Mouse (Mus musculus) inflammation-experienced regulatory T-cells, adult 6 months (primary cell): ENCODE measurements around the gene Prss27. TPM values are rescaled to one million over a fixed set of nuclear protein-coding genes. Genes with fewer than 3 reads are reported as not detected.

ENCODE experiments used
- ATAC-seq: one replicate; pipeline ENCODE4 v1.8.0; 2017
- polyA plus RNA-seq, 3 experiments: library from polyadenylated mRNA; unstranded; fragments of 100-300 nt; shearing (Covaris generic); gene quantifications; one replicate each; pipeline ENCODE4 v1.2.1; 2017

Gene Prss27
- under 1 TPM in 1 of 3 experiments, not detected in 2; 0.36 TPM for polyA plus RNA-seq

GRCm38 (mm10) chr17:24037844-24038243, at the start of gene Prss27:
Prss27 (plus strand) TSS chr17:24038144.
- ATAC-seq = no peak

DNA sequence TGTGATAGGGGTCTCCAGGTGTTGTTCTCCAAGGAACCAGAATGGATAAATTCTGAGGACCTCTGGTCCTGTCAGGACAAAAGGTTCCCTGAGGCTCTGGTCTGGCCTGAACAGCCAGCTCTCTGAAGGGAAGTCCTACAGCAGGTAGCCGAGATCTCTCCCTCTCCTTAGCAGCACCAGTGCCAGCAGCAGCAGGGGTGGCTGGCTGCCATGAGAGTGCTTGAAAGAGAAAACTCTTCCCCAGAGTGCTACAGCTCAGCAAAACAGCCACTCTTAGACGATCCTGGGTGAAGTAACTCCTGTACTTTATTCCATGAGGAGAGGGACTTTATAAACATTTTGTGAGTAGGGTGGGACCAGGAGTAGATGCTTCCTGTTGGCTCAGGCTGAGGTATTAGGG, 48.1 kb upstream of the Prss27 start:
- ATAC-seq = no peak

DNA sequence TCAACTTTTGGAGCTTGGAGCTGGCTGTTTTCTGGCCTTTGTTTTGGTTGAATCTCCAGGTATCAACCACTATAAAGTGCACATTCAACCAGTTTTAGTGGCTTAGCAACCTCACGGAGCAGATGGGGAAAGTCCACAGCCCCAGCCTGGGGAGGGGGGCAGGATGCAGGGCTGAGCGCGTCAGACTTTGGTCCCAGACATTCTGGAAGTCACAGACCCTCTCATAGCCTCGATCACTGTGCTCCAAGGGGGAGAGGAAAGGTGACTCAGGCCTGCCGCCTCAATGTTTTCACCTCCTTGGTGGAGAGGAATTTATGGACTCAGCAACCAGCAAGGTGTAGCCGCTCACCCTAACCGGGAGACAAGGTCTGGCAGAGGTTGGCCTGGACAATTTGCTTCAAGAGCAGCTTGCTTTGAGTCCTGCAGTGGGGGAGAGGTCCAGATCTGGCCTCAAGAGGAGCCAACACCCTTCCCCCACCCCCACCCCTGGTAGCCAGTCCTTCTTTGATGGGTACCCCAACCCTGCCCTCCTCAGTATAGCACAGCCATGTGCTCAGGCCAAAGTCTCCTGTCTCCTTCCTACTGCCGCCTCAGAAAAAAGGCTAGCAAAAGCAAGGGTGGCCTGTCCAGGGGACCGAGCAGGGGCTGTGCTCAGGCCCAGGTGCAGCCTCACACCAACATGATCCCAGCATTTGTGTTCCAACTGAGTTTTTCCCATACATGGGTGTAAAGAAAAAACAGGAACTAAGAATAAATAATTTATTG, 45.0 kb upstream of the Prss27 start:
- ATAC-seq = no peak

DNA sequence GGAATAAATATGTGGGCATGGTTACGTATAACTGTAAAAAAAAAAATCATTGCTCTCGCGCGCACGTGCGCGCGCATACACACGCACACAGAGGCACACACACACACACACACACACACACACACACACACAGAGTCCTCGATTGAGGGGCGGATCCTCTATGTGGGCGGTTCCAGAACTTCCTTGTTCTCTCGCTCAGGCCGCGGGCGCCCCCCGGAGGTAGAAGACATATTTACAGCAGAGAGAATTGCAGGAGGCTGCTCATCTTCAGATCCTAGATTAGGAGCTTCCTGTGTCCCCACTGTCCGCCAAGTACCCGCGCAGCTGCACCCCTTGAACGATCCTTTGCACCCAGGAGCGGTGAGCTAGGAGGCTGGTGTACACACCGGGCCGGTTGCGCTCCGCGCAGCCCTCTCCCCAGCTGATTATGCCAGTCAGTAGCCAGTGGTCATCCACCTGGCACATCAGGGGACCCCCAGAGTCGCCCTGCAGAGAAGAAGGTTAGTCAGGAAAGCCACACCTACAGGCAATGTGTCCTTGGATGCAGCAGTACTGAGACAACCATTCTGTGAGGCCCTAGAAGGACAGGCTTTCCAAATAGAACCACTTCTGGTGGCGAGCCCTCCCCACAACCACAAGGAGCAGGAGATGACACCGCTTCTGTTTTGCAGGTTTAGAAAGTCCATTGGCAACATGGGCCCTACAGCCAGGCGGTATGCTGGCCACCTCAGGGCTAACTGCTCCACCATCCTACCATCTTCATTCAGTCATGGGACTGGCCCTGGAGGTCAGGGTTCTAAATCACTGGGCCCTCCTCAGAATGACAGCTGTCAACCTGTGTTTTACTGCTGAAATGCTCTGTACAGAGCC, 44.1 kb upstream of the Prss27 start:
- peak; percentile 85 for ATAC-seq

DNA sequence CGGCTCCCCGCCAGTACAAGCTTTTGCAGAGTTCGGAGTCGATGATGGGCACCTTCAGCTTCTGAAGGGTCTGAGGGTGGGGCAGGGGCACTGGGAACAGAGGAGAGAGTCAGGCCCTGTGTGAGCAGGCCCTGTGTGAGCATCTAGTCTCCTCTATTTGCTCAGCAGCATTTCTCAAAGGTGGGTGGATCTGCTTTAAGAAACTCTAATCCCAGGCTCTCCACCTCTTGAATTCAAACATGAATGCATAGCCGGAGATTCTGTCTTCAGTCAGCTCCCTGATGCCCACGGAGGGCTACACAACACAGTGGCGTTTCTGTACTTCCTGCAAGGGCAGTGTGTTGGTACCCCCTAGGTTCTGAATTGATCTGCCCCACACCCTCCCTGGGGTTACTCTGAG, 43.3 kb upstream of the Prss27 start:
- ATAC-seq = no peak

- no peak for ATAC-seq
Measured at GRCm38 (mm10) chr17:23995421-23995820, 42.5 kb upstream of the Prss27 start.

GRCm38 (mm10) chr17:23997901-23998300, 40.0 kb upstream of the Prss27 start, which contains the start of gene Prss22:
Prss22 (minus strand) TSS chr17:23998100.
- no peak for ATAC-seq

DNA sequence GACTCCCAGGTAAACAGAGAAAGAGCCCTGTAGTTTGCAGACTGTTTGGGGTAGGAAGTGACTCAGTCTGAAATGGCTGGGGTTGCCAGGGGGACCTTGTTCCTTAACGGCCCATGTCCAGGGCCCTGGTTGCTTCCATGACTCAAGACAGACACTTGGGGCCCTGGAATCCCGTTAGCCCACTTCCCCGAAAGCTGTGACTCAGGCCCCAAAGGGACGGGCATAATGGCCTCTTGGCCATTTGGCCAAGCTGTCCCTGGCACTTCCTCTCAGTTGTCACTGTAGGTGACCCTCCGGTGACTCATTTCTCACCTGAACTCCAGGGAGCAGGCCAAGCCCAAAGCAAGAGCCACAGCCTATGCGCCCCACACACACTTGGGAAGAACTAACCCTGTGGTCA, 39.6 kb upstream of the Prss27 start:
- ATAC-seq = no peak

DNA sequence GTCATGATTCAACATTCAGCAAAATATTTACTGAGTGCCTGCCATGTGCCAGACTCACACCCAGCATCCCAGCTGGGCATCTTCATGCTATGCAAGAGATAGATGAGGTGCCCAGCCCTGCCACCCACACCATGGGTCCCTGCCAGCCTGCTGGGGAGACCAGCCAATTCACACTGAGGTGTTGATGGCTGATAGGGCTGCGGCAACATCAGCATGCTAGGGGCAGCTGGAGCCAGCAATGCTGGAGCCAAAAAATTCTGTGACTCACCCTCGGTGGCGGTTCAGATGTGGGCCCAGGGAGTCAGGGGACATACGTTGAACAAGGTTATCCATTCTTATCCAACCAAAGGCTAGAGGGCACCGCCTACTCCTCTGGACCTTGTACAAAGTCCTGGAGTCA, 37.5 kb upstream of the Prss27 start:
- ATAC-seq = no peak

- no peak for ATAC-seq
Measured at GRCm38 (mm10) chr17:24004071-24004665, 33.8 kb upstream of the Prss27 start.

DNA sequence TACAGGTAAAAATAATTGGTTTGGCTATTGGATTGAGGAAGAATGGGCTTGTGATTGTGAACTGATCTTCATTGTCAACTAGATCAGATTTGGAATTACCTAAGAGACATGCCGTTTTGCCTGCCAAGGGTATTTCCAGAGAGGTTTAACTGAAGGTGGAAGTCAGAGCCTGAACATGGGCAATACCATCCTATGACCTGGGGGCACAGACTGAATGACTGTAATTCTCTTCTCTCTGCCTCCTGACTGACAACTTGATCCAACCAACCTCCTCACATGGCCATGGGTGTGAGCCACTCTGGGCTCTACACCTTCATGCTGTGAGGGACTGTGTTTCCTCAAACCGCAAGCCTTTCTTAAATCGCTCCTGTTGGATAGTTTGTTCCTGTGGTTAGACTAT, 32.9 kb upstream of the Prss27 start:
- no peak for ATAC-seq

DNA sequence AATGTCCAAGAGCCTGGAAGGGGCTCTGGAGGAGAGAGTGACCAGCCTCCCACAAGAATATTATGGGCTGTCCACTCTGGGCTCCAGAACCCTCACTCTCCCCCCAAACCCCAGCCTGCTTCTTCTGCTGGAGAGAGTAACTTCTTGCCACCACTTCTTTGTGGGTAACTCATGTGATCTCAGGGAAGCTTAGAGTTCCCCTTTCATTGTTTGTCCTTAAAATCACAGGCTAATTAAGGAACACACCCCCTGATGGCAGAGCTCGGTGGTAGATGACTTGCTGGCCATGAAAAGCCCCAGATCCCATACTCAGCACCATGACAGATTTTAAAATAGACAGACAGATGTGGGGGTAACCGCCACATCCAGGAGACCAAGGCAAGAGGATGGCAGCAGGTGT, 31.0 kb upstream of the Prss27 start:
- ATAC-seq = no peak

GRCm38 (mm10) chr17:24007391-24007790, 30.6 kb upstream of the Prss27 start:
- ATAC-seq = no peak

- no peak for ATAC-seq
Measured at GRCm38 (mm10) chr17:24008105-24008504, 29.8 kb upstream of the Prss27 start.

- no peak for ATAC-seq
Measured at GRCm38 (mm10) chr17:24009617-24010016, 28.3 kb upstream of the Prss27 start.

GRCm38 (mm10) chr17:24012921-24013320, 25.0 kb upstream of the Prss27 start:
- no peak for ATAC-seq

GRCm38 (mm10) chr17:24014433-24014965, 23.4 kb upstream of the Prss27 start:
- ATAC-seq = no peak

- no peak for ATAC-seq
Measured at GRCm38 (mm10) chr17:24015727-24016126, 22.2 kb upstream of the Prss27 start.

GRCm38 (mm10) chr17:24020696-24021095, 17.2 kb upstream of the Prss27 start:
- ATAC-seq = no peak

DNA sequence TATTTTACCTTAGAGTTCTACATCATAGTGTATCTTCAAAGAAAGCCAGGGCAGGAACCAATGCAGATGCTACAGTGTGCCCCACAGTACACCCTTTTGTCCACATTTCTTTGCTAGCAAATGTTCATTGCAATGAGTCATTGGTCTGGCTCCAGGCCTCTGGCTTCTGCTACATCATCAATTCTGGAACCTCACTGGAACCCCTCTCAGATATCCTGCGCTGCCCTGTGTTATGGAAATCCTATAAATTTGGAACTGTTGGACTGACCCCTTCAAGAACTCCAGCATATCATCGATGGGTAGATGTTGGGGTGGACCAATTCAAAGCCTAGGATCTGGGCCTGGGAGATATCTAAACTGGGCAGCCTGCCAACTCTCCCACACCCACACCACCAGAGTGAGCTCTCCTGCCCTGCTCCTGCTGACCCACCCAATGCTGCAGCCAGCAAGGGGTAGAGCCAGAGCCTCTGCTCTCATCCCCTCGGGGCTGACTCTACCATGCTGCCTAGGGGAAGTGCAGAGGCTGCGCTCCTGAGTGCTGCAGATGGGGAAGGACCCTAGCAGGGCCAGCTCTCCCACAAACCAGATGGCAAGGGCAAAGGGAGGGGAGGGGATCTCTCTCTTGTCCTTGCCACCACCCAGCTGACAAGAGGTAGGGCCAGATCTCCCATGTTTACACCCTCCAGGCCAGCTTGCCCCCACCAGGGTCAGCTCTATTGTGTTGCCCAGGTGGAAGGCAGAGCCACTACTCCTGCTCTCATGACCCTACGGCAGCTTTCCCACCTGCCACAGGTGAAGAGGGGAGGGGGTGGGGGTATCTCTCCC, 16.4 kb upstream of the Prss27 start:
- ATAC-seq = no peak

DNA sequence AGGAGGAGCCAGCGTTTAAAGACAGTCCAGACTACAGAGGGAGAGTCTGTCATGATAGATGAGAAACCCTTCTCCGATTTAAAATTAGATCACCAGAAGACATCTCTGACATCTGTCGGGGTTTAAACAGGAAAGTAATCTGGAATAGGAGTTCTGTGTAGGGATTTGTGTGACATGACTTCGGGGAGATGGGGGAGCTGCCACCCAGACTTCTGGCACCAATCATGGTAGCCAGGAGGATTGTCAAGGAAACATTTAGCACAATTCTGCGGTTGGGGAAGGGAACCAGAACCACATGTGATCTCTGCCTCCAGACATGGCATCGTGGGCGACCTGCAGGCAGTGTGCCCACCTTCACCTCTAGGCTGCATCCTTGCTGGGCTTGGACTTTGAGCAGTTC, 8.5 kb upstream of the Prss27 start:
- ATAC-seq = no peak

GRCm38 (mm10) chr17:24030551-24030950, 7.4 kb upstream of the Prss27 start:
- no peak for ATAC-seq
